Mouse (Mus musculus): ENCODE measurements at regions not wholly inside any gene's neighbourhood (a gene's known extent, or its start where the extent isn't known, plus 50 kb on each side); places are given as distances from the start of the nearest gene placed in this dataset.

DNA sequence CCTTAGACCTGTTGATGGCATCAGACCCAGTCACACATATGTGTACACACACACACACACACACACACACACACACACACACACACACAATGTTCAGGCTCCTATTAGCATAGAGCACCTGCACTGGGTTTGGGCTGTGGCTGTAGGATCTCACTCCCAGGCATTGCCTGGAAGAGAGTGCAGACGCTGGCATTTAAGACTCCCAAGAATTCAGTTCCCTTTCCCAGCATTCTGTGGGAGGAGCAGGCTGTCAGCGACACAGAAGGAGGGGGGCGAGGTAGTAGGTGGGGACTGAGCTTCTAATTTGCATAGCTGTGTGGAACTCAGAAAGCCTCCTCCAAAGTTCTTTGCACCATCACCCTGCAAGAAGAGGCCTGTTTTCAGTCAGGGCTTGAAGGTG lies 374.2 kb upstream of the Fam49b start:
- DNase-seq (ENCODE audit: low spot score), result no peak

DNA sequence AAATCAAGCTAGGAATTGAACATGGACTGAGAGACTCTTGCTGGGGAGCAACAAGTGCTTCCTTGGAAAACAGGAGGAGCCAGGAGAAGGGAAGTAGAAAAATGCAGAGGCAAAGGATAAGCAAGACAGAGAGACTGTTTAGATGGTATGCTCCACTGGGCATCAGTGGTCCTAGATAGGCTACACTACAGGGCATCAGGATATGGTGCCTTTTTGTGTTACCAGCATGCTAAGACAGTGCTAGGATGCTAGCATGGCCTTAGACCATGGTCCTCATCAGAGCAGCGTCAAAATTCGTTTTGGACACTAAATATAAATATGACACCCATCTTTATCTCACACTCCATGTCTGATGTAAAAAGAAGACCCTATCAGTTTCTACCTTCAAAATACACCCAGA lies 374.6 kb upstream of the Fam49b start:
- no peak for DNase-seq (ENCODE audit: low spot score)

DNA sequence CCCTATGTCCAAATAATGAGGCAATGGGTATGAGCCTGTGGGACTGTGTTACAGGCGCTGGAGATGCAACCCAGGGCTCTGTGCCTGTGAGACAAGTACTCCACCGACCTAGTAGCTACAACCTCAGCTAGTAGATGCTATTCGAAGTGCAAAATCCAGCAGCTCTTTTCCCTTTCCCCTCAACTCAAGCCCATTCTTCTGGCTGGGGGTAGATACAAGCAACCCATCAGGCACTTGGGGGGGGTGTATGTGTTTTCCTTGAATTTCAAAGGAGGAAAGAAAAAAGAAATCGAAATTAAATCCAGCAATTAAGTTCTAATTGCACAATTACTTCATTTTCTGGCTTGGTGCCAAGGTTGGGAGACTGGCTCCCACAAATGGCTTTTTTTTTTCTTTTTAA lies 372.4 kb upstream of the Gm21798 start:
- DNase-seq (ENCODE audit: low spot score), result no peak

DNA sequence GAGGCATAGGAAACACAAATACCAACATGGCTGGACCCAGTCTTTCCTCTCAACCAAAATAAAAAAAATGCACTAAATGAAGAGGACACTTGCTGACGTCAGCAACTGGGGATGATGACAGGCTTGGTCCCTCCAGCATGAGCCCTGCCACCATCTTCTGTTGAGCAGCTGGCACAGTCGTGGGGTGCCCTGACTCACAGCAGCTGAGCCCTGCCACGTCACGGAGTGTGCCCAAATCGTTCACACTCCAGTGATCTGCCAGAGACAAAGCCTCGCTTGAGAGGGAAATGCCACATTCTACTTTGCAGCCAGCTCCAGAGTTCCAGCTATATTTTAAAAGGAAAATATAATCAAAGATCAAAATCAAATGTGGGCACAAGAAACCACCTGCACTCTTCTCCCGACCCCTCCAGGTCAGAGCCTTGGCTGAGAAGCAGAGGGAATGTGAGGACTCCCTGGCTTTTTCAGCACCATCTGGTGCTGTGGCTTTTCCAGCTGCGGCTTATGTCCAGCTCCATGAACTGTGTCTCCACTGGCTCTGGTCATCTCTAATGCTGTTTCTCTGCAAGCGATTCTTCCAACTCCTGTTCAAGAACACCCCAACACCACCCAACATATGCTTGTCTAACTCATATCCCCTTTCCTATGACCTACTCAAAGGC lies 371.0 kb upstream of the Gm21798 start:
- DNase-seq (ENCODE audit: low spot score), result no peak

DNA sequence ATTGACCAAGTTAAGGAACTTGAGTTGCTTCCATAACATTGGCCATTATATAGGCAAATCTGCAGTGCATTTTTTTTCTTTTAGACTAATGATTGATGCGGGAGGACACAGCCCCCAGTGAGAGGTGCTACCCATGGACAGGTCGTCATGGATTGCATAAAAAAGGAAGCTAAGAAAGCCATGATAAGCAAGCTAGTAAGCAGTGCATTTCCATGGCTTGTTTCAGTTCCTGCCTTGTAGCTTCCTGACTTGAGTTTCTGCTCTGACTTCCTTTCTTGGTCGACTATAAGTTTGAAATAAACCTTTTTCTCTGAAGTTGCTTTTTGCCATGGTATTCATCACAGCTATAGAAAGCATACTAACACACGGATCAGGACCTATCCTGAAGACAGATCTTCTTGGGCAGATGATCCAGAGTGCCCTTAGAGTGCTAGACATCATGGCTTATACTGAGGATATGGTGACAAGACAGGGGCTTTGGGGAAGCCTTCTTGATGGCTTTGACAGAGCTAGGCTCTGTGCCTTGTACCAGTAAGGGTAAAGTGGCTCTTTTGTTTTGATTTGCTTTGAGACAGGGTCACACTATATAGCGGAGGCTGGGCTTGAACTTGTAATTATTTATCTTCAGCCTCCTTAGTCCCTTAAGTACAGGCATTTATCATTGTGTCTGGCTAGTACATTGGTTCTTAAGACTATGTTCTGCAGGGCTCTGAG lies 370.1 kb upstream of the Gm21798 start:
- DNase-seq (ENCODE audit: low spot score), result no peak

DNA sequence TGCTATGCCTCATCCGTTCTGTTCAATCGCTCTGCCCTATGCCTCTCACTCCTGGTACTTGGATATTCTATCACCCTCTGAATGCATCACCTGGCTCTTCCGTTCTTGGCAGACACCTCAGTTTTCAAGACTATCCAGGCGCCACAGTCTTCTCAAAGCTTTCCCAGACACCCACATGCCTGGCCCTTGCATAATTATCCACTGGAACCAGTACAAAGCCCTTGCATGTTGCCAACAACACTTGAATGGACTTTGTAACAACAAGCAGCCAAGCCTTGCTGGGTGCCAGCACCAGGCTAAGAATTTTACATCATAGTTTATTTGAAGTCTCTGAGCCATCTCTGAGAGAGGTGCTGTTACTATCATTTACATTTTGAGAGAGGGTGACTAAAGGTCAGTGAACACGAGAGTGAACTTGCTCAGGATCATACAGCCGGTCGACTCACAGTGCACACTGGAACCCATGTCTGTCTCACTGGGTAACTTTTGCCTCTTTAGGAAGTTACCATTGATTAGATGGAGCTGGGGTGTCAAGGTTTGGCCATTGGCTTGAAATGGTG lies 368.8 kb upstream of the Gm21798 start:
- DNase-seq (ENCODE audit: low spot score), result no peak

DNA sequence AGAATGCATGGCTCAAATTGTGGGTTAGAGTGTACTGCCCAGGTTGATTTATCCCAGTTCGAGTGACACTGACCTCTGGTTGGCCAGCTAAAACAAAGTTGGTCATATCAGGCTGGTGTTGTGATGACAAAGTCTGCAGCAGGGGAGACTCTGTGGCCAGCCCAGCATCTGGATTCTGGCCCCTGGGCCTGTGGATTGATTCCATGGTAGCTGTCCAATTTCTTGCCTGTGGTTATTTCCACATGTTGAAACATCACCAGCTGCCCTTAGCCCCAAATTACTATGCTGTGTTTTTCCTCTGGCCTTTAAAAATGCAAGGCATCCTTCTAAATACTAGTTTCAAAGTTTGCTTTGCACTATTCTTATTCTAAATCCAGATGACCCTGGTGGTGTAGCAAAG lies 346.8 kb upstream of the Gm21798 start:
- DNase-seq (ENCODE audit: low spot score), result no peak

DNA sequence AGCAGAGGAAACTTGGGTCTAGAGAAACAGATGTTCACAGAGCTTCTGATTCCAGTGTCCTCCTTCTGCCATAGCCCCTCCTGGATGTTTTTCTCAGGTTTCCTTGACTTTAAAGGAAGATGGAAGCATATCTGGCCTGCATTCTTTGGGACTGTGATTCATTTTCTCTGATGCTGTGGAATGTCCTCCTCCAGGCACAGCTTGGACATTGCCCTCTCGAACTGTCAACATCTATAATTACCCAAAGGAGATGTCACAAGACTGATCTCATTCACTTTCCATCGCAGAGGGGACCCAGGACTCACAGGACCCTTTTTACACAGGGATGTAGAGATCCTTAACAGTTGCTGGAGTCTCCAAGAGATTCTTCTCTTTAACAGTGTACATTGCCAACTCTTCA lies 345.9 kb upstream of the Gm21798 start:
- DNase-seq (ENCODE audit: low spot score), result no peak

DNA sequence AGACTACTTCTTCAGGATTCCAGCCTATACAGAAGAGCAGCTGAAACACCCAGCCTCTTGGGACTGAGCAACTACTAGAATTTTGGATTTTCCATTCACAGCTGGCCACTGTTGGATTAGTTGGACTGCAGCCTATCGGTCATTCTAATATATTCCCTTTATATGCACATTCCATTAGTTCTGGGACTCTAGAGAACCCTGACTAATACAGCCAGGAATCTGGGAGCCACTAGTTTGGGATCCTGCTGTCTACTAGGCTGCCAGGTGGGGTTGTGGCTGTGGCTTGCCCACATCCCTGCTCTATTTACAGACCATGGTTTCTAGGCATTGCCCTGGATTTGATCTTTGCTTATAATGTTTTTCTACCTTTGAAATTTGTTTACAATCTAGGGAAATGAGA lies 343.3 kb upstream of the Gm21798 start:
- DNase-seq (ENCODE audit: low spot score), result no peak

DNA sequence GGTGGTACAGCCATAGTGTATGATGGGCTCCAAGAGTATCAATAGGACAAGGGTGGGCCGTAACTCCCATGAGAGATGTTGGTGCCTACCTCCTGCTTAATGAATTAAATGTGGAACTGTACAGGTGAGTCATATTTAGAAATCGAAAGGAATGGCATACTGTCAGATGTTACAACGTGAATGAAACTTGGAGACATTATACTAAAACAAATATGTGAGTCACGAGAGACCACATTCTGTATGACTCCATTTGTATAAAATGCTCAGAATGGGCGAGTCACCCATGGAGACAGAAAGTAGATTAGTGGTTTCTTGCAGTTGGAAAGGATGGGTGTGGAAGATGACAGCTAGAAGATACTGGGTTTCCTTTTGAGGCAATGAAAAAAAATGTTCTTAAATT lies 340.4 kb upstream of the Gm21798 start:
- no peak for DNase-seq (ENCODE audit: low spot score)

DNA sequence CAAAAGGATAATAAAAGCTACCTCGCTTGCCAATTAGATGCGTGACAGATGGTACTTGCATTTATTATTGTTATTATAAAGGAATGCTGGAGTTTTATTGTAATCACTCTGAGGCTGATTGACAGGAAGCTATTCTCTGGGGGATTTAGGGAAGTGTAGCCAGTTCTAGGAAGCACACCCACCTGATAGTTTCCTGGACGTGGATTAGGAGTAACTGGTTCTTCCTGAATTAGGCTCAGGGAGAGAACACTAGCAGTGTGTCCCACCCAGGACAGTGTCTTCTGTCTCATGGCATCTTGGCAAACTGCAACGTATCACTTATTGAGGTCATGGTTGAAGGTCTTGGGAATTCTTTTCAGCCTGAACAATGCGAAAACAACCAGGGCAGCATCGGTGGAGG lies 336.9 kb upstream of the Gm21798 start:
- DNase-seq (ENCODE audit: low spot score), result no peak

DNA sequence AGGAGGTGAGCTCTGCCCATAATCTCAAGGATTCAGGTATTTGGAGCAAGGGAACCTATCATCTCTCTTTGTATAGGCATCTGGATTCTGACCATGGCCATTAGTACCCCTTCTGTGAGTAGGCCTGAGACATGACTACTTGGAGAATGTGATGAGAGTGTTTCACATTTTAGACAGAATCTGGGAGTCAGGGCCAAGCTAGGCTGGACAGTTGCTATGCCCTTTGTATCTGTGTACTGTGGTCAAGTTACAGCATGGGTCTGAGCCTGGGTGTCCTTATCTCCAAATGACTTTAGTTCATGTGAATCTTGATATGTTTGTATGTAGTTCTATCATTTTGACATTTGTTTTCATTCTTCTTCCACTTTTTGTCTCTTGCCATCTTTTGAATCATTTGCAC lies 336.3 kb upstream of the Gm21798 start:
- no peak for DNase-seq (ENCODE audit: low spot score)

DNA sequence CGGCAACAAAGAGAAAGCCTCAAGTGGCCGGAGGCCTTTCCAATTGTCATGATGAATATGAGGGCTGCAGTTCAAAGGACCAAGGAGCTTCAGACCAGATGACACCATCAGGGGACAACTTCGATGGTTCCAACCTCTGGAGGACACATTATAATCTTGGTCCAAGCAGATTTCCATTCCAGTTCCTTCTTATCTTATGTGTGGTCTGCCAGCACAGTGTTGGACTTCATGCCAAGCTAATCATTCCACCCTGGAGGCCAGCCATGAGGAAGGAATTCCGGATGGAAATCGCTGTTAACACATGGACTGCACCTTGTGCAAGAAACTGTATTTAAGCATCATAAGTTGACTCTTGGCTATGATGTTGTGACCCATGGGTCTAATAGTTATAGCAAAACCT lies 334.5 kb upstream of the Gm21798 start:
- no peak for DNase-seq (ENCODE audit: low spot score)

DNA sequence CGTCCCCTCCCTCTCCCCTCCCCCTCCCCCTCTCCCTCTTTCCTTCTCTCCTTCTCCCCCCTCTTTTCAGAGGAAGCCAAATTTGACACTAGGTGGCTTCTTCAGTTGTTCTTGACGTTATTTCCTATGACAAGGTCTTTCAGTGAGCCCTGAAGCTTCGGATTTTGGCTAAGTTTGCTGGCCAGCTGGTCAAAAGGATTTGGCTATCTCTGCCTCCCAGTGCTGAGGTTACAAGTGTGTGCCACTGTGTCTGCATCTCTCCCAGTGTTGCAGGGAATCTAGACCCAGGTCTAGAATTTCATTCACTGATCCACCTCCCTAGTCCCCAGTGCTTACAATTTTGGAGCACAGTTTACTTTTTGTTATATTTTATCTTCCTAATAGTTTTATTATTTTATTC lies 329.7 kb upstream of the Gm21798 start:
- no peak for DNase-seq (ENCODE audit: low spot score)

DNA sequence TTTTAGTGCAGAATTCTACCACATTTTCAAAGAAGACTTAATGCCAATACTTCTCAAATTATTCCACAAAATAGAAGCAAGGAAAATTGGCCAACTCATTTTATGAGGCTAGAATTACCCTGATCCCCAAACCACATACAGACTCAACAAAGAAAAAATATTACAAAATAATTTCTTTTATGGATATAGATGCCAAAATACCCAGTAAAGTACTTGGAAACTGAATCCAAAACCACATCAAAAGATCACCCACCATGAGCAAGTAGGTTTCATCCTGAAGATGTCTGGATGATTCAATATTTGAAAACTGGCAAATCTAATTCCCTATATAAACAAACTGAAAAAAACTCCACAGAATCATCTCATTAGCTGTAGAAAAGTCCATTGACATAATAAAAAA lies 316.7 kb upstream of the Gm21798 start:
- no peak for DNase-seq (ENCODE audit: low spot score)

DNA sequence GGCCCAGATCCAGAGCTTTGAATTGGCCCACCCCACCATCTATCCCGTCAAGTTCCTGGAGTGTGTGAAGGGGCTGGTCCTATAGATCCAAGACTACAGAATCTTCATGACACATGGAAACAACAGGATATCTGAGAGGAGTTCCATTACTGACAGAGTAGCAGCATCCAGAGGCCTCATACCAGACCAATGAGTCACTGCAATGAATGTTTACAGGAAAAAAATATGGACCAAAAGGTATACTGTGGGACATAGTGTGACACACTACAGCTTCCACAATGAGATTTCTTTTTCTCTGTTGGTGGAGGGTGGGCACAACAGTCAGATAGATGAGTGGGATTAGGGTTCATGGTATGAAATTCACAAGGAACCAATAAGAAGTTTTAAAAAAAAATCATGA lies 316.0 kb upstream of the Gm21798 start:
- DNase-seq (ENCODE audit: low spot score), result no peak

DNA sequence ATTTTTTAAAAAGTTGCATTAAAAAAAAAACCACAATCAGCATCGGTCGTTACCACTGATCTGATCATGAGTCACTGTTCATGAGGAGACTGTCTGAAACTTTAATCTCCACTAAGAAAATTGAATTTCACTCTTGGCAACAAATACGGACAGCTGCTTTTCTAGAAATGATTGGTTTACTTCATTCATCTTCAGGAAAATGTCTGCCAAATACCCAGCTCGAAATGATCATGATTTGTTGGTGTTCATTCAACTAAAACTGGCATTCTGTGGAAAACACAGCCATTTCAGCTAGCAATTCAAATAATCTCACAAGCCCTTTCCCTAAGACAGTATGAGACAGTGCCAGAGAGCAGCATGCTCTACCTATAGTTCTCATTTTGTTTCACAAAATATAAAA lies 312.7 kb upstream of the Gm21798 start:
- DNase-seq (ENCODE audit: low spot score), result peak; percentile 11

DNA sequence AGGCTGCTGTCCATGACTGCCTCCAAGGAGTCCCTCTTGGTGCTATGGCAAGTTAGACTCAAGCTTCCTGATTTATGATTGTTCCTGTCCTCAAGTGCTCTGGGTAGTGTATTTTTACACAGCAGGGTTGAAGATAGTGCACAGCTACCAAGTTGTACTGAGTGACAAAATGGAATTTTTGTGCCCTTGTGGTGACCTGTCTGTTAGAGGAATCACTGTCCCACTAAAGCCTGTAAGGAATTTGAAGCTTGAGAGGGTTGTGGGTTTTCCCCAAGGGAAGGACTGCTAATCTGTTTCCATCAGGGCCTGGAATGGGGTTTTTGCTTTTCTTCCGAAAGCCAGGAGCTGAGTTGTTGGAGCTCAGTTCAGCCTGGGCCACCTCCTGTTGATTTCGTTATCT lies 306.8 kb upstream of the Gm21798 start:
- no peak for DNase-seq (ENCODE audit: low spot score)

DNA sequence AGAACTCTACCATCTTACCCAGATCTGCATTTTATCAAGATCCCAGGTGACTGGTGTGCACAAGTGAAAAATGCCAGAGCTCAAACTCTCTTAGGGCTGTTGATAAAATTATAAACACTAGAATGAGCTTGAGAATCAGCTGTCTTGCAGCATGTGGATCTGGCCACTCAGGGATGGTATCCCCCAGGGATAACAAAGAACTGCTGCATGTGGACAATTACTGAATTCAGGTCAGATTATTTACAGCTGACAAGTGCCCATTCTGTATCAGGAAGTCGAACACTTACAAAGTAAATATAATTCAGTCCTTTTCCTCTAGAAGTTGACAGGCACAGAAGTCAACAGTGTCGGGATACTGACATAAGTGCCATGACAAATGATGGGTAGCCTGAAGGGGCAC lies 306.3 kb upstream of the Gm21798 start:
- no peak for DNase-seq (ENCODE audit: low spot score)

DNA sequence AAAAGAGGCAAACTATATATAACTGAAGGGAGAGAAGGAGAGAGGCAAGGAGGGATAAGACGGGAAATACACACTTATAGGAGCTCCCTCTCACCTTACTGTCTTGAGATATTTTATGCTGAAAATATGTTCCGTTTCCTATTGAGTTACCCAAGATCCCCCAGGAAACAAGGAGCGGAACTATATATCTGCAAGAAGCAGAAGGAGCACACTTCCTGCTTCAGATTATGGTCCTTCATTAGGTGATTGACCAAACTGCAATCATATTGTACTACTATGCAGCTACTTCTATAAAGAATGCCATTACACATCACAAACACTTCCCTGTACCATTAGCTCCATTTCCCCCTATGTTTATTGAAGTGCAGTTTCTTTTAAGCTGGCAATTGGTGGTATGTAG lies 304.9 kb upstream of the Gm21798 start:
- no peak for DNase-seq (ENCODE audit: low spot score)

DNA sequence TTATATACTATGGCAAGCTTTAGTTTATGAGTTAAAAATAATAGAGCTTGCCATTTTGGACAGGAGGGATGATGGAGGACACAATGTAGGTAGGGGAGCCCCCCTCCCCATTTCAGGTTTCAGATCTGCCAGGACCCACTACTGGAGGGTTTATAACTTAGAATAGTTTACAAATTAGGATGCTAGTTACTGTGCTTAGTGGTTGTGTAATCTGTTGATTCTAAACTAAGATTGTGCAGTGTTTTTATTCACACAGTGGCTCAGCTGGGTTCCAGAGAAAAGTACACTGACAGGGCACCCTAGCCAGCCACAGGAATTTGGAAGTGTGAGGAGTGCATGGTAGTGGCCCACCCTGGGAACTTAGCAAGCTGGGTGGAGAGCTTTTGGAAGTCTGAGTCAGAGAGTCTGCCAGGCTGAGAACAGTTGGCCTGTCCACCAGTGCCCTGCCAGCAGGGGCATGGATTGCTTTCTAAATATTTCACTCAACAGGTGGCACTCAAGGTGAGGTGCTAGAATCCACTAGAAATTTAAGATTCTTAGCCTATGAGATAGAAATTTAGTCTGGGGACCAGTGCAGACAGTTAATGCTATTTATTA lies 303.9 kb upstream of the Gm21798 start:
- no peak for DNase-seq (ENCODE audit: low spot score)

DNA sequence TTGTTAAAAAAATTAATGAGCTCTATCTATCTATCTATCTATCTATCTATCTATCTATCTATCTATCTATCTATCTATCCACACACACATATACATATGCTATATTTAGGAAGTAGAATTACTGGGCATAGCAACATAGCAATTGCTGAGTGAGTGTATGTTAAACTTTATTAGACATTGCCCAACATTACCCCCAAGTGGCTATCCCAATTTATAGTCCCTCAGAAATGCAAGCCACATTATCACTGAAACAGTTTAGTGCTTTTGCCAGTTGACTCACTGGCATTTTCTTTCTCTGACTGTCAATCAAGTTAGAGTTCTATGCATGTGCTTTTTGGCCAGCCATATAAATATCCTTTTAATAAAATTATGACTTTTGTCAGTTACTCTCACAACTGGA lies 302.3 kb upstream of the Gm21798 start:
- DNase-seq (ENCODE audit: low spot score), result no peak

DNA sequence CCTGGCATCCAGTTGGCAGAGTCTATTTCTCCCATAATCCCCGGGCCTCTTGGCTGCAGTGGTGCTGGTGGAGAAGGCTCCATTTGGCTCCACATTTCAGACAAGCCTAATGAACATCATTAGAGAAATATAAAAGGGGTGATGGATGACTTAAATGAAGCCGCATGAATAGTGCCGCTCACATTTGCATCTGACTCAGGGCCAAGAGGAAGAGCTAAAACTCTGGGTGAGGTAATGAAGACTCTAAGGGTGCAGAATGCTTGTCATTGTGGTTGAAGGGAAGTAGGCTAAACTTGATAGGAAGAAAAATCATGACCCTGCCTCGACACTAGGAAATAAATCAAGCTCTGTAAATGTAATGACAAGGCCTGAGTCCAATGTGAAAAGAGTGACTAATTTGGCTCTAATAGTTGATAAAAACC lies 298.3 kb upstream of the Gm21798 start:
- DNase-seq (ENCODE audit: low spot score), result no peak
